Mouse (Mus musculus): ENCODE measurements around the gene Mccc1.
A peak's percentile ranks its signal among the peaks of the same experiment; 100 is the strongest.

Mccc1 gene

DNA sequence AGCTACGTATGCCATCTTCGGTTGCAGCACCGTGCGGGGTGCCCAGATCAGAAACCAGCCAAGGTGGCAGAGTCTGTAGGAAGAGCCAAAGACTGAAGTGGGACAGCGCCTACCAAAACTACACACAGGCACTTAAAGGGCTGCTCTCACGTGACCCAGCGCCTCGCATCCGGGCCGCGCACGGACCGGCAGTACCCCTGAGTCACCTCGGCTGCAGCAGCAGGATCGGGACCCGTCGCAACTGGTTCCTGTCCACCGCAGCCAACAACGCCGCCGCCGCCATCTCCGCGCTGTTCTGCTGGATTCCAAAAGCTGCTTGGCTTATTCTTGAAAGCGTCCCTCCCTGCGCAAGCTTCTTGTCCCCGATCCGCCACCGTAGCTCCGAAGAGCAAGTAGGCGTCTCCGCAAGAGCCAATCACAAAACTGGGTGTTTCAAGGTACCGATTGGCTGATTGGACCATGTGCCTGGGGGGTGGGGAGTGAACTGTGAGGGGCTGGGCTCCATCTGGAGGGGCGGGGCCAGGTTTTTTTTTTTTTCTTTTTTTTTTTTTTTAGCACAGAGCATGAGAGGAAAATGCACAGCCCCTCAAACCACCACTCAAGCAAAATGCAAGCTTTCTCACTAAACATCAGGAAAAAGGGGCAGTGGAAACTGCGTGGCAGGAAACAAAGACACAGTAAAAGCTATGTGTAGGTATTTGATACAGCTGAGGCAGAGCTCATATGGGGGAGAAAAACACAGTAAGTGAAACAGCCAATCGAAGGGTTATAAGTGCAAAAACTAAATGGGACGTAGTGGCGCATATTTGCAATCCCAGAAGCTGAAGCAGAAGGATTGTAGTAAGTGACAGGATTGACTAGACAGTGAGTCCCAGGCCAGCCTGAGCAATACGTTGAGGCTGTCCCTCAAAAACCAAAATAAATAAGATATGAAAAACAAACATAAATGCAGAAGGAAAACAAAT, at the start of gene Mccc1:
Gene Mccc1, minus strand, starts transcription at position 404 of the 965 bp plus-strand sequence.
- DNase-seq = peak; percentile 92

DNA sequence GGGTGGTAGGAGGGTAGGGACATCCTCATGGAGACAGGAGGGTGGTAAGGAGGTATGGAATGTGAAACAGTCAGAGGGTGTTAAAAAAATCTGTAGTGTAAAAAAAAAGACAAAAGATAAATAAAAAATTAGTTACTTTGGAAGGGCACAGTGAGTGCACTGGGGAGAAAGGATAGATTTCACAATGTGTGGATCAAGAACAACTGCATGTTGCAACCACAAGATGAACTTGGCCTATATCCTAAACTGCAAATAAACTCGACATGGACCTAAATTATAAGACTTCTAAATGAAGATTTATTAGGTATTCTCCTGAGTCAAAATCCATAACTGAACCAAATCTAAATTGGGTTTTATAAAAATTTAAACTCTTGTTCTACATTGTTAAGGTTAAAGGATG, 48.6 kb upstream of the Mccc1 start:
- DNase-seq = no peak

- DNase-seq = no peak
These were observed 44.6 kb upstream of the Mccc1 start for GRCm38 (mm10) chr3:36045086-36045485.

- DNase-seq = no peak
These were observed 44.0 kb upstream of the Mccc1 start for GRCm38 (mm10) chr3:36044520-36044919.

GRCm38 (mm10) chr3:36031740-36032510, 31.4 kb upstream of the Mccc1 start:
- no peak for DNase-seq

DNA sequence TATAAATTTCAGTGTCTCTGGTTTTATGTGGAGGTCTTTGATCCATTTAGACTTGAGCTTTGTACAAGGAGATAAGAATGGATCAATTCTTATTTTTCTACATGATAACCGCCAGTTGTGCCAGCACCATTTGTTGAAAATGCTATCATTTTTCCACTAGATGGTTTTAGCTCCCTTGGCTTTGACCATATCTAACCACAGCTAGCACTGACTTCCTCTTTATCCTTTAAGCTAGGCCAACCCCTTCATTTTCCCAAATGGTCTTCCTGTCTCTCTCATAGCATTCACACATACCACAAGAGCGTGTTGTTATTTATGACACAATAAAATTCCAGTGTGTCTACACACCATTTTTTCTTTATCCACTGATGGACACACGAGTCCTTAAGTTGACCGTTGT, 29.5 kb upstream of the Mccc1 start:
- DNase-seq = no peak

DNA sequence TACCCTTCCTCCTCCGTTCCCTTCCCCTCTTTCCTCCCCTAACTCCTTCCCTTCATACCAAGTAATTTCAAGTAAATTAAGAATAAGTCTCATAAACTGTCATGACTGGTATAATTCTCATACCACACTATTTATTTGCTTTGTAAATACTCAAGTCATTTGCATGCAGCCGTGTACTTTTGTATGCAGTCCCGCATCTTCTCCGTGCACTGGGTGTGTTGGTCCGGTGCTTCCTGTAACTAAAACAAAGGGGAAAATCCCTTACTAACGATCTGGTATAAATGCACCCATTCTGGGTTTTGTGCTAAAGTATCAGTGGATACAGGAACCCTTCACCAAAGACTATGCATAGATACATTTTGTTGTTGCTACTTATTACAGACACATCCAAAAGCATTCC, 25.3 kb upstream of the Mccc1 start:
- DNase-seq = no peak

DNA sequence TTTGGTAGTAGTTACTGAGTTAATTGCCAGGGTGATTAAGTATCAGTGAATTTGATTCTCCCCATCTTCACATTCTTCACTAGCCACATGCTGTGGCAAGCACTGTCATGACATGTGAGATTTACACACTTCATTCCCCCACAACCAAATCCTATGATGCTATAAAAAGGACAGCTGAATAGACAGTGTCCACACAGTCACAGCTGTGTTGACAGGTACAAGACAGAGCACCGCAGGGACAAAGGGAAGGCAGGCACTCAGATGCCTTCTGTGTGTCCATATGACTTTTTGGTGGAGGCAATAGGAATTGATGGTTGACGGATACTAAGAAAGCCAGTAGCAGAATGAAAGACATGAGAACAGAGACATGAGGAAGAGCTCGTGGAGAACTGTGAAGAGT, 10.8 kb upstream of the Mccc1 start:
- DNase-seq = no peak

GRCm38 (mm10) chr3:36008411-36009154, 8.1 kb upstream of the Mccc1 start:
- no peak for DNase-seq

DNA sequence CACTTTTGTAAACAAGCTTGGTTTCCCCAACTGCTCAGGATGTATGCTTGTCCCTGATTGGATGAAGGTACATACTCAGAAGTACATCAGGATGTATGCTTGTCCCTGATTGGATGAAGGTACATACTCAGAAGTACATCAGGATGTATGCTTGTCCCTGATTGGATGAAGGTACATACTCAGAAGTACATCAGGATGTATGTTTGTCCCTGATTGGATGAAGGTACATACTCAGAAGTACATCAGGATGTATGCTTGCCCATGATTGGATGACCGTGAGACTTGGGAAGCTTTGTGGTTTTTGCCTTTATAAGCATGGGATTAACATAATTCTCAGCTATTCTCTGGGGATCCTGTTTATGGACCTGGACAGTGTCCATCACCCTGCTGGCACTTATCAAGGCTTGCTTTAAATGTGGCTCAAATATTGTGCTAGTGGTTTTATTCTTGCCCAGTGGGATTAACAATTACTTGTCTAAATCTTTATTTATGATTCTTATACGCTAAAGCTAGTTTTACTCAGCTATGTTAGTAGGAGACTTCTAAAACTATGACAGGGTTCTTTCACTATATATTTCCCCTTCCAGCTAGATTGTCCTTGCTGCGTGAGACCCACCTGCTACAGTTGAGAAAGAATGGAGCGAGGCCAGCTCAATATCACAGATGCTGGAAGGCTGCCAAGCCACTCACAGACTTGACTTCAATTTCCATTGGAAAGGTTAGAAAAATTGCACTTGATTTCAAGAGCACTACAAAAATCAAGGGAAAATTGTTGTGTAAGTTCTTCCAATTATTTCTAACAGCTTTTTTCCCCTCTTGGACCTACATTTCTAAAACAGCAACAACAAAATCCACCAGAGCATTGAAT, 3.8 kb upstream of the Mccc1 start:
- no peak for DNase-seq

DNA sequence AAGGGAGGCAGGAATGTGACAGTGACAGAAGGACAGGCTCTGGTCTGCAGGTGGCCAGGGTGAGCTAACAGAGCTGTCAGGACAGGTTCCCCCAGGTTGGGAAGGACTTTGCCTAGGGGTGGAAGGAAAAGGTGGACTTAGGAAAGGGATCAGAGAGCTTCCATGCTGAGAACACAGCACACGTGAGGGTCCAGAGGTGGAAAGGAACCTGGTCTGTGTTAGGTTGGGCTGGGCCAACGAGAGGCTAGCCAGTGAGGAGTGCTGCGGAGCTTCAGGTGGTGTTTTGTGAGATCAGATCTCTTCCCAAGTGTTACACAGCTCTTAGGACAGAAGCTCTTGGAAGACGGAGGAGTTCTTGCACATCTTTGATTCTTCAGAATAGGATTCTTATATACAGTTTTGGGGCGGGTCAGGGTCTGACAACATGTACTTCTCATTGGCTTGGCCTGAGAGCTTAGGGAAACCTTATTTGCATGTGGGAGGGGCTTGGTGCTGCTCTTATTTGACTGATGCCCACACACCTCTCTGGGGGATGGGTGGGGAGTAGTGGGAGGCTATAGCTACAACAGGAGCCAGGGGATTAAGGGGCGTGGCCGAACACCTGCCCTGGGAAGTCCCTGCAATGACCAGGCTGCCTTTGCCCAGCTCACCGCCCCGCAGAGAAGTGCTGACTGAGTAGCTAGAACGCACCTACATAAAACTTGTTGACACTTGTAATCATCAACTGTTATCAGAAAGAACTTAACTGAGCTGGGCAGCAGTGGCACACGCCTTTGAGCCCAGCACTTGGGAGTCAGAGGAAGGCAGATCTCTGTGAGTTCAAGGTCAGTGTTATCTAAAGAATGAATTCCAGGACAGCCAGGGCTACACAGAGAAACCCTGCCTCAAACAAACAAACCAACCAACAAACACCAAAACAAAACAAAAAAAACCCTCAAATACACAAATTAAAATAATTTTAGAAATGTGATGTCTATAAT, 5.6 kb downstream of the Mccc1 start:
- DNase-seq = no peak

- DNase-seq = no peak
These were observed 9.8 kb downstream of the Mccc1 start for GRCm38 (mm10) chr3:35990715-35991114.

DNA sequence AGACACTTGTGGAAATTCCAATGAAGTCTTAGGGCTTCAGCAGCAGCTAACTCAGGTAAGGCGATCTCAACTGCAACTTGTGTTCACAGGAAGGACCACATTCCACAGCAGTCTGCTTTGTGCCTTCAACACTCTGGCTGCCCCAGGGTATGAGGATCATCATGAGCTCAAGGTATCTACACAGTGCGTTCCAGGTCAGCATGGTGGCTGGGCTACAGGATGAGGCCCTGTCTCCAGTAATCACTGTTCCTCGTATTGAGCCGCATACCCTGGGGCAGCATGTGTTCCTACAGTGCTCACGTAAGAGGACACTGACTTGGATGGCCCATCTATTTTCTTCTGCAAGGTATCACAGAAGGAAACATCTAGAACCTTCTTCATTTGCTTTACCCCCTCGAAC, 12.4 kb downstream of the Mccc1 start:
- DNase-seq = no peak

DNA sequence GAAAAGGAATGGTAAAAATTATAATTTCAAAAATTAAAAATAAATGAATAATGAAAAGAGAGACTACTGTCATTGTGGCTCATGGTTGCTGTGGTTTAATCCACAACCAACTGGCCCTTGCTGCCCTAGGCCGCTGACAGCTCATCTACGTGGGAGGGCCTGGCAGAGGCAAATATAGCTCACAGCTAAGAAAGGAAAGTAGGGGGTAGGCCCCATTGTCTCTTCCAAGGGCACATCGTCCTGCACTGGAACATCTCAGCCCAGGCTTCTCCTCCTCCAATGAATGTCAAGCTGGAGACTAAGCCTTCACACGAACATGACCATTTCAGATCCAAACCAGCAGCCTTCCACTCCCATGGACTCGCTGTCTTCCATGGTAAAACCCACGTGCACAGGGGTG, 14.2 kb downstream of the Mccc1 start:
- DNase-seq = no peak

DNA sequence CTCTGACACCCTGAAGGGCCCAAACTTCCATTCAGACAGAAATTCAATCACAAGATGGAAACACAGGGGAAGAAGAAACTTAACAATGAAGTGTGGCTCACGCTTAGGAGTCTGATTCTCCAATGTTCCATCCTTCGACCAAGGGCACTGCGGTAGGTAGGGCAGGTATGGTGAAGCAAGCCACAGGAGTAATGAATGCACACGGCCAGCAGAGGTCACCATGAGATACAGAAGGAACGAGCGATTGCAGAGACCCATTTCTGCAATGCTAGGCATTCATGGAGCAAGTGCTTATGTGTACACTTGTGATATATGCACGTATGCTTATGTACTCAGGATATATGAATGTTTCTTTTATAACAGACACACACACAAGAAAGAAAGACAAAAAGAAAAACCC, 26.9 kb downstream of the Mccc1 start:
- peak; percentile 58 for DNase-seq

GRCm38 (mm10) chr3:35972985-35973384, 27.5 kb downstream of the Mccc1 start:
- peak; percentile 29 for DNase-seq

DNA sequence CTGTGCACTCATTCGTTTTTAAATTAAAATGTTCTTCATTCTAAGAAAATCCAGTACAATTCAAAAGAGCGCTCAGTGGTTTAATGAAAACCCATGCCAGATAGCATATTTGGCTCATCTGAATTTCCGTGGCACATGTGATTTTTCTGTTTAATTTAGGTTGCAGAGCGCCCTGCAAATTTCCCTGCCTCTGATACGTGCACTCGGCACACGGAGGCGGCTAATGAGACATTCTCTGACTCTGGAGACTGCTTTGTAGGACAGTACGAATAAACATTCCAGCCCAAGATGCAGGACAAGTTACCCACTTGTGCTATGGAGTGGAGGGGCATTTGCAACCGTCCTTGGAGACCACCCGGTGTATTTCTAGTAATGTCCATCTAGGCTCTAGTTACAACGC, 29.3 kb downstream of the Mccc1 start:
- no peak for DNase-seq

- no peak for DNase-seq
These were observed 30.0 kb downstream of the Mccc1 start for GRCm38 (mm10) chr3:35970441-35970840.

DNA sequence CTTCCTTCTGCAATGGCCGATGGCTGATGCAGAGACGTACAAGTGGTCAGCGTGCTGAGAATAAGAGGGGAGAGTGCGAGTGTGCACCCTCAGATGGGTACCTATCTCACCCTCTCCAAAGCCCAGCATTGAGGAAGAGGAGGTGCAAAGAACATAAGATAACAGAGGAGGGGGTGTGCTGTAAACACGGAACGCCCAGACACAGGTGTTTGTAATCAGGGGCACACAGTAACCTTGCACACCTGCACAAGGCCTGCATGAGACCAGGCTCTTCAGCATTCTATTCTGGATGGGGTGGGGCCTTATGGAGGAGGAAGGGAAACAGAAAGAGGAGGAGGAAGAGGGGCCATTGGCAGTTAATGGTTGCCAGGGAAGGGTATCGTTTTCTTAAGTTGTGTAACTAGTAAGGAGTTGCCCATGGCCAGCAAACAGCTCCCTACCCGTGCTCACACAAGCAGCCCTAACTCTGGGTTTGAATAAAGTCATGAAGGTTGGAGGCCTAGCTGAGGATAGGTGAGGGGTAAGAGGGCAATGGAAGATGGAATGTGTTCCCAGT, 33.0 kb downstream of the Mccc1 start:
- DNase-seq = no peak

GRCm38 (mm10) chr3:35966493-35966892, 34.0 kb downstream of the Mccc1 start:
- DNase-seq = no peak

DNA sequence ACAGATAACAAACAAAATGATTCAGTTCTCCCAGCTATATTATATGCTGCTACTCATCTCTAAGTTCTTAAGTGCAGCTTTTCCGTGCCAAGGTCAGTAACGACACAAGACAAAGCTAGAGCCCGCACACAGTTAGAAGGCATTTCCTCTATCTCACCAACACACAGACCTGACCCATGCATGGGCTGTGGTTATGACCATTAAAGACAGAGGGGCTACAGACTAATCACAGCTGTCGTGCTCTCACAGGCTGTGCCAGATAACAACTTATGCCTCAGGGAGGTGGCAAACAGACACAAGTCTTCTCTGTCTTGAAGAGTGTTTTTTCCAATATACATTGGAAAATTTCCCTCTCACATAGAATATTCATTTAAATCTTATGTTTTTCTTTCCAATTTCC, 35.5 kb downstream of the Mccc1 start:
- DNase-seq = no peak

Data from thymus, postnatal 25 days (tissue).